Mouse (Mus musculus): ENCODE results near the gene Zbtb7b. TPM values are rescaled to one million over a fixed set of nuclear protein-coding genes. Genes with fewer than 3 reads are reported as not detected.

Zbtb7b gene
- polyA plus RNA-seq, 1 experiment, result 40.2 TPM

GRCm38 (mm10) chr3:89349869-89350501, 44.6 kb downstream of the Zbtb7b start, which contains the start of gene Adam15:
Gene Adam15, minus strand, starts transcription at chr3:89349996.
- TF ChIP-seq POLR2A (IDR thresholded peaks at IDR 0.05; ENCODE audit: borderline replicate concordance, control insufficient read depth, low read depth, low read length) (peak; percentile 47; the same call in 1 of the 2 replicates), CTCF (IDR thresholded peaks at IDR 0.05; ENCODE audit: control insufficient read depth, insufficient read depth, low read length) (no peak)
- Histone ChIP-seq H3K4me3 (replicated peaks; ENCODE audit: control insufficient read depth, low read depth, low read length) (peak within 1 kb of the TSS; percentile 72), H3K4me1 (ENCODE audit: control insufficient read depth, insufficient read depth, low read length) (peaks cover 10% of the 10 kb centered on the region), H3K27ac (ENCODE audit: control insufficient read depth, insufficient read depth, low read depth, low read length, poor library complexity) (peak within 1 kb of the TSS; percentile 60)
- WGBS, result 1% methylated on average over 59 of the region's 59 CpGs

DNA sequence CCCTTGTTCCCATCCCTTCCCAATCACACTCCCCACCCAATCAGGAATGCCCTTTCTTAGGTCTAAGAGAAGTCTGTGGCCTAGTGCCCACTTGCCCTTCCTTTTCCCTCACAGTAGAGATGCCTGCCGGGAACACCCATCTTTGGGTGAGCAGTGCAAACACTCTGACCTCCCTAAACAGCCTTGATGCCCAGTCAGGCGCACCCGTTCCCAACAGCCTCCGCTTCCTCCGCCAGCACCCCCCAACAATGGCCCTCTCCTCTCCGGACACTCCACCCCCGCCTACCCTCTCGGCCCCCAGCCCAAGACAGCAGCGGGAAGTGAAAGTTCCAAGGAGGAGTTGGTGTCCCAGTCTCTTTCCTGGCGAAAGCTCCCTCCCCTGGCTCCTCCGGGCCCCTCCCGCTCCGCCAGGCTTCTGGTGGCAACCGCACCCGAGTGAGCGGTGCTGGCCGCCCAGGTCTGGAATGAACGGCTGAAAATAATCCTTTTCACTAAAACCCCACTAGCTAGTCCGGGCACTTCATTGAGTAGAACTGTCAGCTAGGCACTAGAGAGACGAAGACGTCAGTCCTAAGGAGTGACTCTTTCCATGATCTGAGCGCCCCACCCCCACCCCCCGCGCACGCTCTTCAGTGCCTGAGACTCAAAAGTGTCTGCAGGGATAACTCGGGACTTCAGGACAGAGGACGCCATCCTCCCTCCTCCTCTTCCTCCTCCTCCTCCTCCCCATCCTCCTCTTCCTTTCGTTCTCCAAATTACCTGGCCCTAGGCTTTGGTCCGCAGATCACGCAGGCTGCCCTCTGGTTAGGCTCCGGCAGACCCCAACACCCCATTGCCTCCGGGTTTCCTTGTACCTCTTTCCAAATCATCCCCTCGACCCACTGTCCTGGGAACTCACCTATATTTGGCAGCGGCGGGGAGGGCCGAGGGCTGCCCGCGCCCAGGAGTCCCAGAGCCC, 45.4 kb downstream of the Zbtb7b start:
- Histone ChIP-seq H3K4me1 (ENCODE audit: control insufficient read depth, insufficient read depth, low read length) (peaks cover 10% of the 10 kb centered on the region), H3K4me3 (replicated peaks; ENCODE audit: control insufficient read depth, low read depth, low read length) (peak overlapping the region; percentile 72), H3K27ac (ENCODE audit: control insufficient read depth, insufficient read depth, low read depth, low read length, poor library complexity) (peak overlapping the region; percentile 12)
- 7% methylated on average over 38 of the region's 38 CpGs for WGBS
- TF ChIP-seq CTCF (IDR thresholded peaks at IDR 0.05; ENCODE audit: control insufficient read depth, insufficient read depth, low read length) (no peak), POLR2A (IDR thresholded peaks at IDR 0.05; ENCODE audit: borderline replicate concordance, control insufficient read depth, low read depth, low read length) (no peak)

GRCm38 (mm10) chr3:89347916-89348315, 46.7 kb downstream of the Zbtb7b start:
- H3K27ac ChIP-seq (ENCODE audit: control insufficient read depth, insufficient read depth, low read depth, low read length, poor library complexity), result peak overlapping the region; percentile 40; the same call in 1 of the 2 replicates
- no peak overlapping the region for H3K4me3 ChIP-seq (replicated peaks; ENCODE audit: control insufficient read depth, low read depth, low read length)
- no peak for TF ChIP-seq POLR2A (IDR thresholded peaks at IDR 0.05; ENCODE audit: borderline replicate concordance, control insufficient read depth, low read depth, low read length)
- no peak for TF ChIP-seq CTCF (IDR thresholded peaks at IDR 0.05; ENCODE audit: control insufficient read depth, insufficient read depth, low read length)
- WGBS, result 7% methylated on average over 1 of the region's 1 CpGs
- H3K4me1 ChIP-seq (ENCODE audit: control insufficient read depth, insufficient read depth, low read length), result peaks cover 10% of the 10 kb centered on the region

GRCm38 (mm10) chr3:89346815-89347540, 47.6 kb downstream of the Zbtb7b start:
- no peak for TF ChIP-seq CTCF (IDR thresholded peaks at IDR 0.05; ENCODE audit: control insufficient read depth, insufficient read depth, low read length)
- TF ChIP-seq POLR2A (IDR thresholded peaks at IDR 0.05; ENCODE audit: borderline replicate concordance, control insufficient read depth, low read depth, low read length), result no peak
- Histone ChIP-seq H3K4me3 (replicated peaks; ENCODE audit: control insufficient read depth, low read depth, low read length) (no peak overlapping the region), H3K4me1 (ENCODE audit: control insufficient read depth, insufficient read depth, low read length) (peaks cover 10% of the 10 kb centered on the region), H3K27ac (ENCODE audit: control insufficient read depth, insufficient read depth, low read depth, low read length, poor library complexity) (peak overlapping the region; percentile 41; the same call in 1 of the 2 replicates)
- 41% methylated on average over 10 of the region's 10 CpGs for WGBS

GRCm38 (mm10) chr3:89343279-89343678, 51.3 kb downstream of the Zbtb7b start:
- WGBS, result 81% methylated on average over 7 of the region's 7 CpGs
- Histone ChIP-seq H3K4me1 (ENCODE audit: control insufficient read depth, insufficient read depth, low read length) (peaks cover 4% of the 10 kb centered on the region), H3K27ac (ENCODE audit: control insufficient read depth, insufficient read depth, low read depth, low read length, poor library complexity) (no peak overlapping the region), H3K4me3 (replicated peaks; ENCODE audit: control insufficient read depth, low read depth, low read length) (no peak overlapping the region)
- no peak for TF ChIP-seq CTCF (IDR thresholded peaks at IDR 0.05; ENCODE audit: control insufficient read depth, insufficient read depth, low read length)

GRCm38 (mm10) chr3:89341794-89342193, 52.8 kb downstream of the Zbtb7b start:
- H3K4me1 ChIP-seq (ENCODE audit: control insufficient read depth, insufficient read depth, low read length), result peaks cover 2% of the 10 kb centered on the region; the same call in 1 of the 2 replicates
- TF ChIP-seq CTCF (IDR thresholded peaks at IDR 0.05; ENCODE audit: control insufficient read depth, insufficient read depth, low read length), result no peak
- TF ChIP-seq POLR2A (IDR thresholded peaks at IDR 0.05; ENCODE audit: borderline replicate concordance, control insufficient read depth, low read depth, low read length), result no peak
- no peak overlapping the region for H3K27ac ChIP-seq (ENCODE audit: control insufficient read depth, insufficient read depth, low read depth, low read length, poor library complexity)
- H3K4me3 ChIP-seq (replicated peaks; ENCODE audit: control insufficient read depth, low read depth, low read length), result no peak overlapping the region
- WGBS, result 74% methylated on average over 4 of the region's 4 CpGs

DNA sequence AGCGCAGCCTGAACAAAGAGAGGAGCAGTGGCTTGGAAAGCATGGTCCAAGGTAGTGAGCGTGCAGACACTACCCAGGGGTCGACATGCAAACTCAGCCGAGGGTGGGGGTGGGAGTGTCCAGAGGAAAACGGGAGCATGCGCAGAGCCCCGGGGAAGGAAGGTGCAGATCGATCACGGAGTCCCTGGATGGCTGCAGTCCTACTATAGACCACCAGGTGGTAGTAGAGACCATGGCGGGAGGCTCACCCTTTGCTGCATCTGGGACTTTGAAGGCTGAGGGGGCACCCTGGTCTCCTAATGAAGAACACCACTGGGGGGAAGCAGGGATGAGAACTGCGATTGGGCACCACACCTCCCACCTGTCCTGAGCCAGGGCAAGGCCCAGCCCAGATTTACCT, 54.1 kb downstream of the Zbtb7b start:
- Histone ChIP-seq H3K4me1 (ENCODE audit: control insufficient read depth, insufficient read depth, low read length) (no peaks in the 10 kb centered on the region), H3K4me3 (replicated peaks; ENCODE audit: control insufficient read depth, low read depth, low read length) (no peak overlapping the region), H3K27ac (ENCODE audit: control insufficient read depth, insufficient read depth, low read depth, low read length, poor library complexity) (no peak overlapping the region)
- TF ChIP-seq CTCF (IDR thresholded peaks at IDR 0.05; ENCODE audit: control insufficient read depth, insufficient read depth, low read length) (peak; percentile 97), POLR2A (IDR thresholded peaks at IDR 0.05; ENCODE audit: borderline replicate concordance, control insufficient read depth, low read depth, low read length) (no peak)
- 14% methylated on average over 11 of the region's 11 CpGs for WGBS

Measured in bone marrow, adult 2 months (tissue).